Mouse (Mus musculus): ENCODE data around the gene Ank. TPM values are rescaled to one million over a fixed set of nuclear protein-coding genes. Genes with fewer than 3 reads are reported as not detected.

Gene Ank
- total RNA-seq, 2 experiments from 2014 or later = 156 to 161 TPM

DNA sequence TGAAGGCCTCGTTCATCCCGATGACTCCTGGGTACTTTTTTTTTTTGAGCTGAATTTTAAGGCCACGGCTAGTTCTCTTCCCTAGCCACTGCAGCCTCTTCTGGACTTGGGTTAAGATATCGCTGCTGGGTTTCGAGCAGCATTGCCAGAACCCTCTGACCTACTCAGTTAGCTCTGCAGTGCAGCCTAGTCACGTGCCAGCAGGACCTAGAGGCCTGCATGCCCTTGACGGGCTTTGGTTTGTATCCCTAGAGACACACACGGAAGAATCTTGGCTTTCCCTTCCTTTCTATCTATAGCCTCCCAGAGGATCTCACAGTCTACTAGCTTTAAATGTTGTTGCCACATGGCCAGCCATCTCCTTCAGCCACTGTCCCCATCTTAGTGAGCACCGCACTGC, 73.3 kb downstream of the Ank start:
- DNase-seq = no peak

DNA sequence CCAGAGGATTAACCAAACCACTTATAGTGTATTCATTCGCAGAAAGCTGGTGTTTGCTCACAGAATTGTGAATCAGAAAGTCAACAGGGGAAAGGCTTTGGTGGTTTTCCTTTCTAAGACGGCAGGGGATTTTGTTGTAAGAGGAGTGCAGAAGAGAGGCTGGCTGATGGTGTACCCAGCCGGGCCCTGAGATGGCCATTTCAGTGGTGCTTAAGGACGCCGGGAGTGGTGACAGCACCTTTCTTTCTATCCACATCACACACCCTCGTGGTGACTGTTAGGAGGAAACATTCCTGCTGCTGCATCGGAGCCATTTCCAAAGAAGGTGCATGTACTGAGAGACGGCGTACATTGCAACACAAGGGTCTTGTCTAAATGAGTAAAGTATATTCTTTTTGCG, 78.7 kb downstream of the Ank start:
- no peak for DNase-seq

DNA sequence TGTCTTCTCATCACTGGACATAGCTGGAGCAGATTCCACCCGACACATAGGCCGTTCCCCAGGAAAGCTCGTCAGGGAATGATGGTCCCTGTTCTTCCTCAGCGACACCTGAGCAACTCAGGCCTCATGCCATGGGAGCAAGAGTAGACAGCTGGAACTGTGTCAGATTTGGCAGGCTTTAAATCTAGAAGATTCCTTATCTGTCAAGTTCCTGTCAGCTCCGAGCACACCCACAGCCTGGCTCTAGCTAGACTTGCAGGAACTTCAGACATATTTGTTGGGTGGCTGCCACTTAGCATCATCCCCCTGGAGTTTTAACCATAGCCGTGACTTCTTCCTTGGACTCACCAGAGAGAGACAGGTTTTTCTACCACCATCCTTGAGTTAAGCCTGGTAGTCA, 81.6 kb downstream of the Ank start:
- DNase-seq = no peak

GRCm38 (mm10) chr15:27549071-27549470, 82.6 kb downstream of the Ank start:
- no peak for DNase-seq

DNA sequence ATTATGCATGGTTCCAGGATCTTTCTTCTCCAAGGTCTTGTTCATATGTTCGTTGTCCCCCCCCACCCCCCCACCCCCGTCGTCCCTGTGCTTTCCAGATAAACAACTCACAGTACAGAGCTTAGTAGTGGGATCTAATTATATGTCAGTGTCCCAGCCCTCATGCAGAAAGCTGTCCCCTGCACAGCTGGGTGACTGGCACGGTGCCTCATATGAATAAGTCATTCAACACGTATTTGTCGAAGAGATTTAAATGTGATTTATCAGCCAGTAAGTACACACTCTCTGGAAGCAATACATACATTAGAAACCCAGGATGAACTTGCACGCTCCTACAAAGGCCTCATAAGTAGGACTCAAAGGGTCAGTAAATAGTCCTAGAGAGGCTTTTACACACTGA, 83.4 kb downstream of the Ank start:
- DNase-seq = no peak

- DNase-seq = no peak
Measured at GRCm38 (mm10) chr15:27550358-27550992, 84.0 kb downstream of the Ank start.

DNA sequence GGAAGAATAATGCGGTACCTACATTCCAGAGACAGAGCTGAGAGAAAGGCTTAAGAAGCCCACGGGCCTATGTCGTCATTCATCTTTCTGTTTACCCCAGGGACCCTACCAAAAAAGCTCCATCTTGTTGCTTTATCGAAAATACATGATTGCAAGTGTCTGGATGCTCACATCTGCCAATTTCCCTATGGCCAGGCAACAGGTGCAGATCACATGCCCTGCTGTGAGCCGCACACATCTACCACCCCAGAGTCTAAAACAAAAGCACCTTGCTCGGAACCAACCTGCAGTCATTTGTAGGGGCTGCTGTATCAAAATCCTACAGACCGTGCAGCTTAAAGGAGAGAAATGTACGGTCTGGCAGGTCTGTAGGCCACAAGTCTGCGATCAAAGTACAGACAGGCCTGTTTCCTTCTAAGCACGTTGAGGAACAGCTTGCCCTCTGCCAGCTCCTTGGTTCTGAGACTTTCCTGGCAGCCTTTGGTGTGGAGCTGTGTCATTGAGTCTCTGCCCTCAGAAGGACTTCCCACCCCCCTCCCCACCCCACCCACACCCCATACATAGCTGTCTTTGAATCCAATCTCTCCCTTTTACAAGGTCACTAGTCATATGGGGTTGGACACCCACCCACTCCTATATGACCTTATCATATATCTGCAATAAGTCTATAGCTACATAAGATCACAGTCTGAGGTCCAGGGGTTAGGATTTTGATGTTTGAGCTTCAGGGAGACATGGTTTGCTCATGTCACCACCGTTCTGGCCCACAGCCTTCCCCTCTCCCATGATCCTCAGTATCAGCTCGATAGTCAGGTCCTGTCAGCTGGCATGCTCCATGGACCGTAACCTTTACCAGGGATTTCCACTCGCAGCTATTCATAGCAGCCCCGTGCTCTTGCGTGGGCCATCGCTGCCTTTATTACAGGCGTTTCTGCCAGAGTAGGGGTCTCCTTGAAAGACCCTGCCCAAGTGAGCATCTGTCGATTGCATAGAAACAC, 84.9 kb downstream of the Ank start:
- DNase-seq = no peak

DNA sequence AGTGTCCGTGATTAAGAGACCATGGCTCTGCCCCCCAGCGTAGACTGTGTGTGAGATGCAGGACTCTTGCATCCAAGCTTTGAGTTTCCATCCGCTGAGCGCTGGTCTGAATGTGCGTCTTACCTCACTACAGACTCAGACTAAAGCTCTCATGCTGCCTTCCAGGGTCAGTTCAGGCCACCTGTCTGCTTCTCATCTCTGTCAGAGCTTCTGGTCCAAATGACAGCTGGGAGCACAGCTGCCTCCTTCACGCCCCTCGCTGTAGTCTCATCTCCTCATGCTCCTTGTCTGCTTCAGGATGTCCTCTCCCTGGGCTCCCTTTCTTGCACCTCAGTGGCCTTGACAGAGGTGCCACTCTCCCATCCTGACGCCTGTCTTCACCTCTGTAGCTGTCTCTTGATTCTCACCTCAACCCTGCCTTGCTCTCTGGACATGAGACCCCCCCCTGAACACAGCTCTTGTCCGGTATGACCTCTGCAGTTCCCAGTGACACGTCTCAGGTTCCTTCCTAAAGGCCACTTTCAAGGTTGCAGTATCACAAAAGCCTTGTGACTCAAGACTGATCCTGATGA, 85.7 kb downstream of the Ank start:
- no peak for DNase-seq

GRCm38 (mm10) chr15:27553554-27553953, 87.1 kb downstream of the Ank start:
- DNase-seq = no peak

DNA sequence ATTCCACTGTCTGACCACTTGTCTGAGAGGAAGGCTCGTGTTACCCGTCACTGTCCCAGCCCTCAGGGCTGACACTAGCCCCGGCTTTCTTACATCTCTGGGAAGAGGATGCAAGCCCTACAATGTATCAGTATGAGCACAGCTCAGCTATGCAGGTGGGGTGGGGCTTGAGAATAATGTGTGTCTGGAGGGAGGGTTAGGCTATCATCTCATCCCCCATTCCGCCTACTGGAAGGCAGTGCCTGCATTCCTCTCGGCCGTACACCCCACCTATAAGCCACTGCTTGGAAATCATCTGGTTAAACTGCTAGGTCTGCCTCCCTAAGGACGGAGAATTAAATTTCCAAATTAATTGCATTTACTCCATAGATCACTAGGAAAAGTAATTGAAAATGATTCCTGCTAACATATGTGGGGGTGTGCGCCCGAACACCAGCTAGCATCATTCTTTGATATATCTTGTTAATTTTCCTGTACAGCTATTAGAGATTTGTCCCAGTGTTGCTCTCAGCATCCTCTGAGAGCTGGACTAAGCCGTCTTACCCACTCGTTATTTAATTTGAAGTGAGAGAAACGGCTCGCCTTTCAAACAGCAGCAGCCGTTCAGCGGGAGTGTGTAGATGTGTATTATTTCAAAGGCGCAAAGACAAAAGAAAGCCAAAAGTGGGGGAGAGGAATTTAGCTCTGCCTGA, 92.1 kb downstream of the Ank start:
- no peak for DNase-seq

DNA sequence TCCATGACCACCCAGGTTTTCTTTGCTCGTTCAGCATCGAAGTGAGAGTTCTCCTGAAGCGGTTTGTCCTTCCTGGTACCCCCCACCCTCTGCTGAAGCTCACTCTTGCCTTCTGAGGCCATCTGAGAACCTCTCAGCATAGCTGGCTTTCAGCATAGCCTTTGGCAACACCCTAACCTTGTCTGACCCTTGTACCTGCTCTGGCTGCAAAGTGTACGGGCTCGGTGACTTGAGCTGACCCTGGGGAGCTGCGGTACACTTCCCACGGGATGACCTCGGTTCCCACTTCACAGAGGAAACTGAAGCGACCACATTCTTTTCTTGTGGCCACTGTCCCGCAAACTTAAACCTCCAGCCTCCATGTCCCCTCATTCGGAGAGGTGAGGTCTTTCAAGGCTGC, 93.8 kb downstream of the Ank start:
- no peak for DNase-seq

DNA sequence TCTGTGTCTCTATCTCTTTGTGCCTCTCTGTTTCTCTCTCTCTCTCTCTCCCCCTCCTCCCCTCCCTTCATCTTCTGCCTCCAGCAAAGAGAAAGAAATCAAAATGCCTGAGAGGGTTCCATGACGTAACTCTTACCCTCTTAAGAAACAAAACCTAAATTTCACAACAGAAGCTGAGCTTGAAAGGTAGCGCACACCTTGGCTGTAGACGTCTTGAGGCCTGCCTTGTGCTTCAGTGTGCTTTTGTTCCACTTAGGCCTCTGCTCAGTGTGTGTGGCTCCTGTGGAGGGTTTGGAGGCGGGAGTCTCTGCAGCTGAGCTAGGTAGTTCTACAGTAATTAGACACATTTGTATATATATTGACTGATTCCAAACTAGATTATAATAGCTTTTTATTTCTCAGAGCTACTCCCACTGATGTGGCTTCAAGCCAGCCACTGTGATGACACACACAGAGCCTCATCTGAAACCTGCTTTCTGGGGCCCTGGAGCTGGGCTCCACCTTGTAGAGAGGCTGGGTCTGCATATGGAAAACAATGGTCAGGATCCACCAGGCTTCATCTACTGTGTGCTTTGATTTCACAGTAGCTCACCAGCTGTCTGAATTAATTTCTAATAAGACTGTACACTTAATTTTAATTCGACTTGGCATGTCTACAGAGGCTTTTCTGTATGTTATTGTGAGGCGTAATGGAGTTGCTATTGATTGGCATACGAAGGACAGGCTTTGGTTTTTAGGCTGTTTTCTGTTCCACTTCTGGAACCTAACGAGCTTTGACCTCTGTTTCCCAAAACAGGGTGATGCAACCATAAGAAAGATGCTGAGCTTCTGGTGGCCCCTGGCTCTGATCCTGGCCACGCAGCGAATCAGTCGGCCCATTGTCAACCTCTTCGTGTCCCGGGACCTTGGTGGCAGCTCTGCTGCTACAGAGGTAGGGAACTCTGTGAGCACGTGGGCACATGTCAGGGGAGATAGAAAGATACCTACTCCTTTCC, 97.9 kb downstream of the Ank start:
- DNase-seq = peak; percentile 60 to 65

DNA sequence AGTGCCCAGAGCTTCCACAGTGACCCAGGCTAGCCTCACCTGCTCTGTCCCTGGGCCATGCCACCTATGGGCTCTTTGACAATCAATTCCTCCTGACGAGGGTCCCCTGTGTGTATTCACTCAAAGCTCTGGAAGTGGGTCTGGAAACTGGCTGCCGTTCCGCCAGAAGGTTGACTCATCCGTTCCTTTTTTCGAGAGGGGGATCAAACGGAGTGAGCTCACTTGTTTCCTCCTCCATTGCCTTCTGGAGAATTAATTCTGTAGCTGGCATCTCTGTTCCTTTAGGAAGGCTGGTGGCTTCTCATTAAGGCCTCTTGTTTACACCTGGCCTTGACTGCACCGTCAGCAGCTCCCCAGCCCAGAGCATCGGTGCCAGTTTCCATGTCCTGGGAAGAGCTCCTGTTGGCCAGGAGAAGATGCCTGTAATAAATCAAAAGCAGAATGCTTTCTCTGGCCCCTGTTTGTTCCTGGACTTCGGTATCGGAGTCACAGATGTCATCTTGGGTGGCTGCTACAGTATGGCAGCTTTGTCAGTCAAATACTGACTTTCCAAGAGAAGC, 99.2 kb downstream of the Ank start:
- peak in 1 of 2 experiments; percentile 49 for DNase-seq

DNA sequence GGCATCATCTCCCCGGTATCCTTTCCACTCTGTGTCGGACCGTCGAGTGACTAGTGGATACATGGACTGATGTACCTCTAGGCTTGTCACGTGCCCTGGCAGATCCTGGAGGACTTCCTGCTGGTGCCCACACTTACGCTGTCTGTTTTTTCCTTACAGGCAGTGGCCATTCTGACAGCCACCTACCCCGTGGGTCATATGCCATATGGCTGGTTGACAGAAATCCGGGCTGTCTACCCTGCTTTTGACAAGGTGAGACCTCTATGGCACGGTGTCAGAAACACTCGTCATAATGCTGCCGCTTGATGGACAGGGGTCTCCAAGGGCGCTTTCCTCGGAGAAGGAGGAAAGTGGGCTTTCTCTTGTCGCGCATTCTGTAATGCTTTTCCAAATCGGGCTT, 100.9 kb downstream of the Ank start:
- DNase-seq = no peak

DNA sequence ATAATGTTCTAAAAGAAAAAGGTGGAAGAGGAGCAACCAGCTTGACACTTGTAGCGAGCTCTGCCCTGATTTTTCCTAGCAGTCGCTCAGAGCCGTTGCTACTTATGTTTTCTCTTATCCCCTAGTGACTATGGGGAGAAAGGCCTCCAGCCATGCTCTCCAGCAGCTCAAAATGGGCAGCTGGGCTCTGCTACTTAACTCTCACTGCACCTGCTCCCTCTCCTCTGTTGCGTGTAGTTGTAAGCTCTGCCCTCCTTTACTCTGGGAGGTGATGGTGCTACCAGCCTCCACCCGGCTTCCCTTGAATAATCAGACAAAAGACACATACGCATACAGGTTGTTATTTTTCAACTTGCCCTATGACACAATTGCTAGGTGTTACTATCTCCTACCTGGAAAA, 101.9 kb downstream of the Ank start:
- DNase-seq = no peak

DNA sequence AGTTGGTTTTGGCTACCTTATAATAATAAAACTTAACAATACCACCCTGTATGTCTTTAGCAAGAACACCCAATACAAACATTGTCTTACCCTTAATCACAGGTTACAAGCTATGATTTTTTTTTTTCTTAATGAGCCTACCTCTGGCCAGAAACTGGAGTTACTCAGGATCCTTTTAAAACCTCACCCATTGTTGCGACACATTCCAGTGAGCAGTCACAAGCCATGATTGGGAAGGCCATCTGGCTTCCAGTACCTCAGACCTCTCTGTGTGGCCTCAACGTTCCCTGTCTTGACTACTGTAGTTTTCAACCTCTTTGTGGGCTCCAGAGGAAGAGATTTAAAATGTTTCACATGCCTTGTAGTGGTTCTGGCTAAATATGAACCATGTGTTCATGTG, 103.4 kb downstream of the Ank start:
- no peak for DNase-seq

GRCm38 (mm10) chr15:27570385-27570784, 103.9 kb downstream of the Ank start:
- DNase-seq = no peak

GRCm38 (mm10) chr15:27571179-27571578, 104.7 kb downstream of the Ank start:
- DNase-seq = no peak

DNA sequence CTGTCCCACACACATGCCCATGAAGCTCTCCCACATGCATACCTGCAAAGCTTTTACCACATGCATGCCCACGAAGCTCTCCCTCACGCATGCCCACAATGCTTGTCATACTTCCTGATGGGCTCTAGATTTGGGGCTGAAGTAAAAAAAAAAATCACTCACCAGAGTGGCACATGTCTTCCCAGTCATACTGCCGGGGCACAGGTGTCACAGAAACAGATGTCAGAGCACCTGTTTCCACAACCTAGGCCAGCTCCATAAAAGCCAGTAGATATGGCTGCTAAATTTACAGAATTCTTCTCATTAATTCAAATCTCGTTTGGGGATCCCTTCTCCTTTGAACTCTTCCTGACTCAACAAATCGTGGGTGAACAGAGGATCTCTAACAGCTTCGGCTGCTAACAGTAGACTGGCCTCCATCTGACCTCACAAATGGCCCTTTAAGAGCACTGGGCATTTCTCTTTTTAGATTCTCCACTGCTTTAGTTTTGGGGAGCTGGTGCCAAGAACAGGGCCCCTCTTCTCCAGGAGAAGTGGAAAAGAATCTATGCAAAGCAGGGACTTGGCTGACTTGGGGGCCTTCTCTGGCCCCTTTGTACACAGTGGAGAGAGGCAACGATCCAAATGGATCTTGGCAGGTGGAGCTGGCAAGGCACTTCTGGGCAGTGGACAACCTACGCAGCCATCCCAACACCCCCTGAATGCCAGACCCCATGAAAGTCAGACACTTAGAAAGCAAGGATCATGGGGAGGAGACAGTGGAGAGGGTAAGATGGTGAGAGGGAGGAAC, 108.7 kb downstream of the Ank start:
- DNase-seq = no peak

GRCm38 (mm10) chr15:27575932-27576331, 109.5 kb downstream of the Ank start:
- DNase-seq = no peak

Measured in layer of hippocampus, postnatal 36 days (tissue).